Mouse (Mus musculus) spleen, postnatal 14 days (tissue): ENCODE measurements around the gene Xpnpep3.
A peak's percentile ranks its signal among the peaks of the same experiment; 100 is the strongest.

Experiments
- DNase-seq, 2 experiments: peaks; one replicate each; pipeline ENCODE4 v3.0.0; 2021 to 2022; ENCODE audit warnings: low spot score in 2 of 2

The Xpnpep3 gene

GRCm38 (mm10) chr15:81399297-81399637 is 671 bp upstream of the Xpnpep3 start:
- no peak for DNase-seq

GRCm38 (mm10) chr15:81405008-81405407 is 5.1 kb downstream of the Xpnpep3 start:
- no peak for DNase-seq

GRCm38 (mm10) chr15:81408199-81408598 is 8.3 kb downstream of the Xpnpep3 start, which contains the start of gene Dnajb7:
TSS of gene Dnajb7 (minus strand) at chr15:81408299.
- DNase-seq, result no peak

- peak; percentile 63 to 64 for DNase-seq
Measured at GRCm38 (mm10) chr15:81416763-81417310, 16.9 kb downstream of the Xpnpep3 start.

DNA sequence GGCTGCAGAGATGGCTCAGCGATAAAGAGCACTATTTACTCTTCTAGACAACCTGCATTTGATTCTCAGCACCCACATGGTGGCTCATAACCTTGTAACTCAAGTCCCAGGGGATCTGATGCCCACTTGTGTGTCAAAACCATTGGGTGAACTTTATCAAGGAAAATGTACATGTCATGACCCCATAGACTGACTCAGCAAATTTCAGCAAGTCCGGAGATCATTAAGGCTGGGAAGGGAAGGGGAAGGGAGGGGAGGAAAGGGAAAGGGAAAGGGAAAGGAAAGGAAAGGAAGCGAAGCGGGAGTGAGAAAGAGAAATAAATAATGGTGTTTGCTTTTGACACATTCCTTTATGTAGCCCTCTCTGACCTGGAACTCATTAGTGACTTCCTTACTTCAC is 18.1 kb downstream of the Xpnpep3 start:
- no peak for DNase-seq

GRCm38 (mm10) chr15:81421454-81421853 is 21.5 kb downstream of the Xpnpep3 start:
- DNase-seq, result no peak

- no peak for DNase-seq
Measured at GRCm38 (mm10) chr15:81422156-81422681, 22.3 kb downstream of the Xpnpep3 start.

- no peak for DNase-seq
Measured at GRCm38 (mm10) chr15:81425311-81425710, 25.4 kb downstream of the Xpnpep3 start.

GRCm38 (mm10) chr15:81427947-81428346 is 28.0 kb downstream of the Xpnpep3 start:
- DNase-seq, result no peak

DNA sequence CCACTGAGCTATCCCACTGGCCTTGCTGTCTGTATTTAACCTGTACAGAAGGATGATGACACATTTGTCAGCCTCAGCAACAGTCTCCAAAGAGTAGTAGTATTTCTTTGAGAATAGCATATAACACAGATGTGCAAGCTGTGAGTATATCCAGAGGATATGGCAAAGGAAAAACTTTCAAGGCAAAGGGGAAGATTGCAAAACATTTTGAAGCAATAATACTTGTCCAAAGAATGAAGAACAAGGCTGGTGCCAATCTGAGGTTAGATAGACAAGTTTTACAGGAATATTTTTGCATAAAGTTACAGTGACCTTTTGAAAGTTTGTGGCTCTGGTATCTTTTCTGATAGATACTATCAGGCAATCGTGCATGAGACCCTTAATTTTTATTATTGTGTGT is 31.3 kb downstream of the Xpnpep3 start:
- DNase-seq, result no peak

DNA sequence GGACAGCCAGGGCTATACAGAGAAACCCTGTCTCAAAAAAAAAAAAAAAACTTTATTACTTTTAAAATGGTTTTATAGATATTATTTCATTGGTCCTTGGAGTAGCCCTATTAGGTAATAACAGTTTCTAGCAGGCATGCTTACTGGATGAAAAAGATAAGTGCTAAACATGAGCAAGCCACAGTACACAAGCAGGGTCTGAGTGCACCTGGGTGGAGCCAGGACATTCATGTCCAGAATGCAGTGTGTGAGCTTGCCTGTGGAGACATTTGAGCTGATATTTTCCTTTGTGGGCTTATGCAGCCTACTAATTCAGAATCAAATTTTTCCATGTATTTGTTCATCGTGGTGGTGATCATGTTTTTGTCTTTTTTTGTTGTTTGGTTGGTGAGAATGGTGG is 38.4 kb downstream of the Xpnpep3 start:
- no peak for DNase-seq

GRCm38 (mm10) chr15:81439236-81439635 is 39.3 kb downstream of the Xpnpep3 start:
- no peak for DNase-seq

GRCm38 (mm10) chr15:81448463-81448862 is 48.5 kb downstream of the Xpnpep3 start:
- peak in 1 of 2 experiments; percentile 51 for DNase-seq

GRCm38 (mm10) chr15:81461523-81461922 is 61.6 kb downstream of the Xpnpep3 start:
- no peak for DNase-seq

- no peak for DNase-seq
Measured at GRCm38 (mm10) chr15:81465016-81465660, 65.2 kb downstream of the Xpnpep3 start.

- DNase-seq, result peak; percentile 98 to 99
Measured at GRCm38 (mm10) chr15:81465901-81466737, 66.2 kb downstream of the Xpnpep3 start, which contains the start of gene Rbx1. TSS of gene Rbx1 (plus strand) at chr15:81466296.

DNA sequence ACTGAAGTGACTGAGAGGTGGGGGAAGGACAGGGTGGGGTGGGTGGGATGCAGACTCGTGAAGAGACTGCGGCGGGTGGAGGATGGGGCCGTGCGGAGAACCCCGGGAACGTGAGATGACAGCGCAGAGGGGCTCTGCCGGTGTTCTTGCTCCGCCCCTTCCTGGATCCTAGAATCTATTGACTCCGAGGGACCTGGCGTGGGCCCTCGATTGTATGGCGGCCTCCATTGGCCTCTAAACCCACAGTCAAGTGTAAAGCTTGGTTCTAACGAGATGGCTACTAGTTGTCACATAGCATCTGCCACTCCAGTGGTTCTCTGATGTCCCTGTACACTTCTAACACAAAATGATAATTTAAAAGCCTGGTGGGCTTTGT is 66.8 kb downstream of the Xpnpep3 start:
- no peak for DNase-seq

- DNase-seq, result no peak
Measured at GRCm38 (mm10) chr15:81470735-81471134, 70.8 kb downstream of the Xpnpep3 start.

GRCm38 (mm10) chr15:81472256-81472655 is 72.3 kb downstream of the Xpnpep3 start:
- no peak for DNase-seq

GRCm38 (mm10) chr15:81475654-81476053 is 75.7 kb downstream of the Xpnpep3 start:
- peak in 1 of 2 experiments; percentile 20 for DNase-seq

GRCm38 (mm10) chr15:81476597-81476996 is 76.7 kb downstream of the Xpnpep3 start:
- no peak for DNase-seq

- no peak for DNase-seq
Measured at GRCm38 (mm10) chr15:81479446-81480213, 79.7 kb downstream of the Xpnpep3 start.
